Mouse (Mus musculus): ENCODE data around the gene Adgrf3.

GRCm38 (mm10) chr5:30153222-30153621, 52.3 kb downstream of the Adgrf3 start:
- TF ChIP-seq CTCF (IDR thresholded peaks at IDR 0.05; ENCODE audit: borderline replicate concordance, extremely low read depth, insufficient read depth, insufficient read length) (no peak), POLR2A (IDR thresholded peaks at IDR 0.05; ENCODE audit: borderline replicate concordance, extremely low read depth, insufficient read depth, insufficient read length, poor library complexity, severe bottlenecking) (no peak)

Measured in brain, embryonic 14.5 days (tissue).